Mouse (Mus musculus): ENCODE data around the gene Sh3rf3. TPM values are rescaled to one million over a fixed set of nuclear protein-coding genes. Genes with fewer than 3 reads are reported as not detected.

Gene Sh3rf3
- polyA plus RNA-seq, 1 experiment from 2014 or later, result 2.0 TPM

GRCm38 (mm10) chr10:58895431-58895830, 82.3 kb downstream of the Sh3rf3 start:
- H3K9me3 ChIP-seq (ENCODE audit: low read length), result no peaks in the 10 kb centered on the region
- no peaks in the 10 kb centered on the region for H3K4me1 ChIP-seq (ENCODE audit: insufficient read depth, low read depth, low read length)
- H3K9ac ChIP-seq (replicated peaks; ENCODE audit: low read depth), result no peak overlapping the region
- H3K27me3 ChIP-seq (replicated peaks; ENCODE audit: insufficient read depth, low read length), result no peaks in the 10 kb centered on the region
- DNase-seq (ENCODE audit: low spot score) (no peak), ATAC-seq (no peak)
- no peaks in the 10 kb centered on the region for H3K36me3 ChIP-seq (ENCODE audit: insufficient read depth, low read length)
- H3K4me3 ChIP-seq (ENCODE audit: low read depth, low read length), result no peak overlapping the region
- TF ChIP-seq EP300 (IDR thresholded peaks at IDR 0.05) (no peak), CTCF (IDR thresholded peaks at IDR 0.05) (no peak)
- WGBS, result 79% methylated on average over 5 of the region's 5 CpGs
- no peak overlapping the region for H3K27ac ChIP-seq (ENCODE audit: low read length)
- no peak overlapping the region for H3K4me2 ChIP-seq (replicated peaks; ENCODE audit: low read depth, low read length)

- no peak overlapping the region for H3K27ac ChIP-seq (ENCODE audit: low read length)
- no peaks in the 10 kb centered on the region for H3K27me3 ChIP-seq (replicated peaks; ENCODE audit: insufficient read depth, low read length)
- no peak overlapping the region for H3K9ac ChIP-seq (replicated peaks; ENCODE audit: low read depth)
- no peaks in the 10 kb centered on the region for H3K4me1 ChIP-seq (ENCODE audit: insufficient read depth, low read depth, low read length)
- no peaks in the 10 kb centered on the region for H3K36me3 ChIP-seq (ENCODE audit: insufficient read depth, low read length)
- H3K4me3 ChIP-seq (ENCODE audit: low read depth, low read length), result no peak overlapping the region
- ATAC-seq (no peak), DNase-seq (ENCODE audit: low spot score) (no peak)
- TF ChIP-seq EP300 (IDR thresholded peaks at IDR 0.05) (no peak), CTCF (IDR thresholded peaks at IDR 0.05) (no peak)
- H3K4me2 ChIP-seq (replicated peaks; ENCODE audit: low read depth, low read length), result no peak overlapping the region
- no peaks in the 10 kb centered on the region for H3K9me3 ChIP-seq (ENCODE audit: low read length)
- WGBS, result 65% methylated on average over 3 of the region's 3 CpGs
Measured at GRCm38 (mm10) chr10:58897009-58897543, 83.9 kb downstream of the Sh3rf3 start.

DNA sequence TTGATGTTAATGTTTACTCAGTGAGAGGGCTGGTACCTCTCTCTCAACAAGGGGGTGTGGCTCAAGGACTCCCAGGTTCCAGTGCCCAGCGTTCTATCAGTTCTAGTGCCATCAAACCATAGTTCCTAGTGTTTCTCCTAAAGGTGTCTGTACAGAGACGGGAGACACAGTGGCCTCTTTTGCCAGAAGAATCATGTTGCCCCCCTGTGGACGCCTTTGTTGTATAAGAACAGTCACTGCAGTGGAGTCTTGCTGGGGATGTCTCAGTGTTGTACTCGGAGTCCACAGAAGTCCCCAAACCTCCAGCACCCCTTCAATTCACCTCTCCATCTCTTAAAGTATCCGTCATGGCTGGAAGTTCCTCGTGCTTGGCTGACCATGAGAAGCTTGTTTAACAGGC, 92.1 kb downstream of the Sh3rf3 start:
- DNase-seq (ENCODE audit: low spot score) (peak; percentile 22), ATAC-seq (no peak)
- Histone ChIP-seq H3K4me1 (ENCODE audit: insufficient read depth, low read depth, low read length) (no peaks in the 10 kb centered on the region), H3K4me3 (ENCODE audit: low read depth, low read length) (no peak overlapping the region), H3K36me3 (ENCODE audit: insufficient read depth, low read length) (no peaks in the 10 kb centered on the region), H3K9ac (replicated peaks; ENCODE audit: low read depth) (no peak overlapping the region), H3K27me3 (replicated peaks; ENCODE audit: insufficient read depth, low read length) (no peaks in the 10 kb centered on the region), H3K4me2 (replicated peaks; ENCODE audit: low read depth, low read length) (no peak overlapping the region), H3K9me3 (ENCODE audit: low read length) (no peaks in the 10 kb centered on the region), H3K27ac (ENCODE audit: low read length) (no peak overlapping the region)
- no peak for TF ChIP-seq EP300 (IDR thresholded peaks at IDR 0.05)
- peak; percentile 45 for TF ChIP-seq CTCF (IDR thresholded peaks at IDR 0.05)
- WGBS, result 29% methylated on average over 6 of the region's 6 CpGs

DNA sequence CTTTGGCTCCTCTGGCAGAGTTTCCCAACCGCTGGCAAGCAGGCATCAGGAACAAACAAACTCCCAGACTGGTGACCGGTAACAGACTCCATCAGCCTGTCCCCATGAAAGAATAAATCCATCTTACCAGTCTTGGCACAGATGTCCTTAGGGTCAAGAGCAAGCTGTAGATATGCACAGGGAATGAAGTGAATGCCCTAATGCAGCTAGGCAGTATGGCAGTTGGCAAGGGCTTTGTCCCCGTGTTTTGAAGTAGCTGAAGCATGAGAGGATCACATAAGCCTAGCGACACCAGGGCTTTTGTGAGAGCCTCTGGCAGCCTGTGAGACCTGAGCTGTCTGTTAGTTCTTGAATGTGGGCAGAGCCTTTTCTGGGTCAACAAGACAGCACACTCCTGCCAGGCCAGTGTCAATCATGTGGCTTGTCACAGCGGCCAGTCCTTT, 93.9 kb downstream of the Sh3rf3 start:
- H3K4me3 ChIP-seq (ENCODE audit: low read depth, low read length), result no peak overlapping the region
- no peaks in the 10 kb centered on the region for H3K4me1 ChIP-seq (ENCODE audit: insufficient read depth, low read depth, low read length)
- H3K9ac ChIP-seq (replicated peaks; ENCODE audit: low read depth), result no peak overlapping the region
- H3K36me3 ChIP-seq (ENCODE audit: insufficient read depth, low read length), result no peaks in the 10 kb centered on the region
- no peak overlapping the region for H3K27ac ChIP-seq (ENCODE audit: low read length)
- WGBS, result 39% methylated on average over 5 of the region's 5 CpGs
- no peak overlapping the region for H3K4me2 ChIP-seq (replicated peaks; ENCODE audit: low read depth, low read length)
- ATAC-seq (peak; percentile 60), DNase-seq (ENCODE audit: low spot score) (peak; percentile 21)
- H3K9me3 ChIP-seq (ENCODE audit: low read length), result no peaks in the 10 kb centered on the region
- H3K27me3 ChIP-seq (replicated peaks; ENCODE audit: insufficient read depth, low read length), result no peaks in the 10 kb centered on the region
- no peak for TF ChIP-seq CTCF (IDR thresholded peaks at IDR 0.05)
- TF ChIP-seq EP300 (IDR thresholded peaks at IDR 0.05), result no peak

GRCm38 (mm10) chr10:58908451-58908850, 95.3 kb downstream of the Sh3rf3 start:
- Histone ChIP-seq H3K9me3 (ENCODE audit: low read length) (no peaks in the 10 kb centered on the region), H3K4me1 (ENCODE audit: insufficient read depth, low read depth, low read length) (no peaks in the 10 kb centered on the region), H3K27ac (ENCODE audit: low read length) (no peak overlapping the region), H3K9ac (replicated peaks; ENCODE audit: low read depth) (no peak overlapping the region), H3K4me2 (replicated peaks; ENCODE audit: low read depth, low read length) (no peak overlapping the region), H3K4me3 (ENCODE audit: low read depth, low read length) (no peak overlapping the region), H3K36me3 (ENCODE audit: insufficient read depth, low read length) (no peaks in the 10 kb centered on the region), H3K27me3 (replicated peaks; ENCODE audit: insufficient read depth, low read length) (no peaks in the 10 kb centered on the region)
- ATAC-seq (no peak), DNase-seq (ENCODE audit: low spot score) (no peak)
- 80% methylated on average over 8 of the region's 8 CpGs for WGBS
- TF ChIP-seq EP300 (IDR thresholded peaks at IDR 0.05) (no peak), CTCF (IDR thresholded peaks at IDR 0.05) (no peak)

DNA sequence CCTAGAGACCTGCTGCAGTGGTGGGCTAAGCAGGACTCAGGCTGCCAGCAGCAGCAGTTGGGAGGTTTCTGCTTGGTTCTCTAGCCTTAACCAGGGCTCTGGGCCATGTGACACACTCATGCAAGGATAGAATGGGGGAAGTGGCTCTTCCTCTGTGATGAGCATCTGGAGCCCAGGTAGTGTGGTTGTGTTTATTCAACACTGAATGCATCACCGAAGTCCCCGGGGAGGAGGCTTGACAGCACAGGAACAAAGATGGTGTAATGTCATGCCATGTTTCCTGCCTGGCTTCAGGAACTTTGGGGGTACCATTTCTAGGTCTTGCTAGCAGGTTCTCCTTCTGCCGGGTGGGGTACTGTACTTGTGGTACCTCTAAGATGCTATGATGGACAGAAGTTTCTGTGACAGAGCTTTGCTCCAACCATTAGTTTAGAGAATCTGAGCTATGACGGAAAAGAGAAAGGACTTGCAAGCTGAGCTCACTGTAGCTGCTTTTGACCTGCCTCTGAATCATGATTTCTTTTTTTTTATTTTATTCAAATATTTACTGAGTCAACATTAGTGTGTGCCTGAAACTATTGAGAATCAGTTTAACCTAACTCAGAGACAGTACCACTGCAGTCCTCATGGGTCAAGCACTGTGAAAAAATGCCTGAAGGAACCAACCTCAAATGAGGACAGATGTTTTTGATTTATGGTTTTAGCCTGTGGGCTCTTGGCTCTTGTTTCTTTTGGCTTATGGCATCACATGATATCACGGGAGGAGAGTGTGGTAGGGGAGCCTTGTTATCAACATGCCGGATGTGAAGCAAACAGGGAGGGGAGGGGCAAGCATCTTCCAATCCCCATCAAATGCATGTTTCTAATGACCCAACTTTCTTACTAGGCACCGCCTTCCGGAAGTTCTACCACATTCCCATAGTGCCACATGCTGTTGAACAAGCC, 102.4 kb downstream of the Sh3rf3 start:
- ATAC-seq (no peak), DNase-seq (ENCODE audit: low spot score) (peak; percentile 37)
- Histone ChIP-seq H3K36me3 (ENCODE audit: insufficient read depth, low read length) (no peaks in the 10 kb centered on the region), H3K4me3 (ENCODE audit: low read depth, low read length) (no peak overlapping the region), H3K9ac (replicated peaks; ENCODE audit: low read depth) (no peak overlapping the region), H3K27ac (ENCODE audit: low read length) (no peak overlapping the region), H3K4me1 (ENCODE audit: insufficient read depth, low read depth, low read length) (no peaks in the 10 kb centered on the region), H3K27me3 (replicated peaks; ENCODE audit: insufficient read depth, low read length) (no peaks in the 10 kb centered on the region), H3K4me2 (replicated peaks; ENCODE audit: low read depth, low read length) (no peak overlapping the region), H3K9me3 (ENCODE audit: low read length) (no peaks in the 10 kb centered on the region)
- TF ChIP-seq EP300 (IDR thresholded peaks at IDR 0.05) (no peak), CTCF (IDR thresholded peaks at IDR 0.05) (no peak)
- 66% methylated on average over 8 of the region's 8 CpGs for WGBS
